Mouse (Mus musculus) intestine, embryonic 16.5 days (tissue): ENCODE results near the gene Stra6. TPM values are rescaled to one million over a fixed set of nuclear protein-coding genes. Genes with fewer than 3 reads are reported as not detected.
A peak's percentile ranks its signal among the peaks of the same experiment; 100 is the strongest.

Experiments used
- ATAC-seq: fragments of 200-750 bp; cut with Nextera tagmentation; 2 replicates; pipeline ENCODE4 v1.8.0; 2017; ENCODE audit warnings: moderate TSS enrichment, moderate library complexity
- H3K27ac ChIP-seq: fragments of 300-500 bp; sonication (generic); 2 replicates; pipeline ENCODE4 v1.5.1; 2014; ENCODE audit warnings: mild to moderate bottlenecking, low read length
- H3K27me3 ChIP-seq: fragments of 300-500 bp; sonication (generic); replicated peaks from 2 replicates; pipeline ENCODE4 v1.6.1; 2014; ENCODE audit warnings: low read length, control low read depth, mixed read lengths; ENCODE audit not compliant: control insufficient read depth, insufficient read depth
- H3K36me3 ChIP-seq: fragments of 300-500 bp; sonication (generic); 2 replicates; pipeline ENCODE4 v1.6.1; 2014; ENCODE audit warnings: low read length, control low read depth; ENCODE audit not compliant: control insufficient read depth, insufficient read depth
- H3K4me1 ChIP-seq: fragments of 300-500 bp; sonication (generic); 2 replicates; pipeline ENCODE4 v1.6.1; 2014; ENCODE audit warnings: low read length, control low read depth, mixed read lengths; ENCODE audit not compliant: control insufficient read depth, insufficient read depth
- H3K4me2 ChIP-seq: fragments of 300-500 bp; sonication (generic); 2 replicates; pipeline ENCODE4 v1.6.1; 2014; ENCODE audit warnings: low read depth, low read length, control low read depth
- H3K4me3 ChIP-seq: fragments of 300-500 bp; sonication (generic); 2 replicates; pipeline ENCODE4 v1.5.1; 2014; ENCODE audit warnings: mild to moderate bottlenecking, low read length
- H3K9ac ChIP-seq: fragments of 300-500 bp; sonication (generic); 2 replicates; pipeline ENCODE4 v1.6.1; 2014; ENCODE audit warnings: low read depth, low read length
- H3K9me3 ChIP-seq: fragments of 300-500 bp; sonication (generic); 2 replicates; pipeline ENCODE4 v1.6.1; 2016; ENCODE audit warnings: low read length, control low read depth; ENCODE audit not compliant: control insufficient read depth
- WGBS: fragments of 180-500 bp; shearing (Covaris S2); extraction: QIAGEN DNeasy Blood & Tissue Kit; methylation state at CpG from one replicate; pipeline ENCODE4 v1.1.7; 2014; 5-methylcytosine and 5-hydroxymethylcytosine counted together
- polyA plus RNA-seq: library from polyadenylated mRNA; unstranded; fragments of >200 nt; fragmentation: Nextera tagmentation; extraction: Ambion mirVana; gene quantifications from 2 replicates; pipeline ENCODE4 v1.2.1, GENCODE M21; 2015

The Stra6 gene
- polyA plus RNA-seq, 1 experiment from 2014 or later: 2.6 TPM

DNA sequence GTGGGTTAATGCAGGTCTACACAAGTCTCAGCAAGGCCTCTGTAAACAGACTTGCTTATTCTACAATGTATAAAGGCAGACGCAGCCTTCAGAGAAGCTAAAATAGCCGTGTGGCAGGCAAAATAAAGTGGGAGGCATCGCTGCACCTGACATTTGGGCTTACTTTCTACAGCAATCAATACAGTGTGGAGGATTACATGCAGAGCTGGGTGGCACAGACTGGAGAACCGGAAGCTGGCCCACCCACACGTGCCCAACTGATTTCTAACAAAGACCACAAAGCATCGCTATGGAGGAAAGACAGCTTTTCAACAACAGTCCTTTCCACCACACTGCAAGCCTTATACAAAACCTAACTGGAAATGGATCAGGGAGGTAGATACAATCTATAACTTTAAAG, 120.9 kb downstream of the Stra6 start:
- no peaks in the 10 kb centered on the region for H3K36me3 ChIP-seq
- no peak overlapping the region for H3K27ac ChIP-seq
- H3K4me2 ChIP-seq: no peak overlapping the region
- H3K9me3 ChIP-seq: no peaks in the 10 kb centered on the region
- no peak for ATAC-seq
- H3K9ac ChIP-seq: no peak overlapping the region
- H3K27me3 ChIP-seq: no peaks in the 10 kb centered on the region
- 76% methylated on average over 6 of the region's 6 CpGs for WGBS
- no peak overlapping the region for H3K4me3 ChIP-seq
- no peaks in the 10 kb centered on the region for H3K4me1 ChIP-seq

DNA sequence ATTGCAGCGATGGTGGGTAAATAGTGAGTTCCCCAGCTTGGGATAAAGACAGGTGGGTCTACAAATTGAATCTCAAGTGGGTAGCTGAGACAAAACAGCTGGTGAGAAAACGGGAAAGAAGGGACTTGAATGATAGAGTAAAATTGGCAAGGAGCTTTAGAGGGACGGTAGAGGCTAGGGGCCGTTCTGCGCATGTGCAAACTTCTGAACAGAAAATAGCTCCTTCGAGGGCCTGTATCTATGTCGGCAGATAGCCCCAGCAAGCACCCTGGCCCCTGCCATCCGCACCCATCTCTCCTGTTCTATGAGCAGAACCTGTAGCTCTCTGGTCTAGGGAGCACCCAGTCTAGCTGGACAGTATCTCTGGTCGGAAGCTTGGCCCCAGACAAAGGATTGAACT, 130.6 kb downstream of the Stra6 start:
- Histone ChIP-seq H3K36me3 (no peaks in the 10 kb centered on the region), H3K27me3 (peaks cover 47% of the 10 kb centered on the region), H3K9me3 (no peaks in the 10 kb centered on the region), H3K4me2 (no peak overlapping the region), H3K27ac (no peak overlapping the region), H3K9ac (no peak overlapping the region), H3K4me3 (no peak overlapping the region), H3K4me1 (peaks cover 29% of the 10 kb centered on the region)
- no peak for ATAC-seq
- WGBS: 71% methylated on average over 9 of the region's 9 CpGs

DNA sequence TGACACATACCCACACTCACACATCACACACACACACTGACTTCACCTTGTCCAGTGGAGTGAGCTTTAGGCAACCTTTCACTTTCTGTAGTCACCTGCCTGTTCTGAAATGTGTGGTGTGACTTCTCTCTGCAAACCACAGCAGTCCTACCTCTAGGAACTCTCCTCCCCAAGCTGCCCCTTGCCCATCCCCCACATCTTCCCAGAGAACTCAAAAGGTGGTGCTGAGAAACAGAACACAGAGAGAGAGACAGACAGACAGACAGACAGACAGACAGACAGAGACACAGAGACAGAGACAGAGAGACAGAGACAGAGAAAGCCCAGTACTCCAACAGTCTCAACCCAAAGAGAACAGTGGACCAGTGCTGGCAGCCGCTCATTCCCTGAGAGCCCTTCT, 132.1 kb downstream of the Stra6 start:
- ATAC-seq: no peak
- no peak overlapping the region for H3K9ac ChIP-seq
- no peaks in the 10 kb centered on the region for H3K9me3 ChIP-seq
- 6% methylated on average over 1 of the region's 1 CpGs for WGBS
- peaks cover 61% of the 10 kb centered on the region for H3K27me3 ChIP-seq
- H3K27ac ChIP-seq: no peak overlapping the region
- H3K4me3 ChIP-seq: no peak overlapping the region
- no peaks in the 10 kb centered on the region for H3K36me3 ChIP-seq
- H3K4me2 ChIP-seq: no peak overlapping the region
- H3K4me1 ChIP-seq: peaks cover 29% of the 10 kb centered on the region

DNA sequence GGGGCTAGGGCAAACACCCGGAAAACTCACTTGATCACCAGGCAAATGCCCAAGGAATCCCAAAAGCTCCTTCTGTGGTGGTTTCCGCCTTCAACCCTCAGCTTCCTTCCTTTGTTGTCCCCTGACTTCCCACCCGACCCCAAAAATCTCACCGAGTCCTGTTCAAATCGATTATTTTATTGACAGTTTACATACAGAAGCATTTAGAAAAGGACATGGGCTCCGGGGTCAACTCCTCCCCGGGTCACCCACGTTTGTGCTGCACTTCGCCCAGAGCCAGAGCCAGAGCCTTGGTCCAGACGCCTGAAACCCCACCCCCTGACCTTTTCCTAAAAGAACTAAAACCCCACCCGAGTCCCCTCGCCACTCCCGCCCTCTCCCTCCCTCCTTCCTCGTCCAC, 132.6 kb downstream of the Stra6 start:
- Histone ChIP-seq H3K4me2 (no peak overlapping the region), H3K4me3 (no peak overlapping the region; the same call in 1 of the 2 replicates), H3K9me3 (no peaks in the 10 kb centered on the region), H3K27me3 (peaks cover 66% of the 10 kb centered on the region), H3K36me3 (no peaks in the 10 kb centered on the region), H3K27ac (no peak overlapping the region), H3K9ac (no peak overlapping the region), H3K4me1 (peaks cover 30% of the 10 kb centered on the region)
- ATAC-seq: no peak
- WGBS: 5% methylated on average over 12 of the region's 14 CpGs

DNA sequence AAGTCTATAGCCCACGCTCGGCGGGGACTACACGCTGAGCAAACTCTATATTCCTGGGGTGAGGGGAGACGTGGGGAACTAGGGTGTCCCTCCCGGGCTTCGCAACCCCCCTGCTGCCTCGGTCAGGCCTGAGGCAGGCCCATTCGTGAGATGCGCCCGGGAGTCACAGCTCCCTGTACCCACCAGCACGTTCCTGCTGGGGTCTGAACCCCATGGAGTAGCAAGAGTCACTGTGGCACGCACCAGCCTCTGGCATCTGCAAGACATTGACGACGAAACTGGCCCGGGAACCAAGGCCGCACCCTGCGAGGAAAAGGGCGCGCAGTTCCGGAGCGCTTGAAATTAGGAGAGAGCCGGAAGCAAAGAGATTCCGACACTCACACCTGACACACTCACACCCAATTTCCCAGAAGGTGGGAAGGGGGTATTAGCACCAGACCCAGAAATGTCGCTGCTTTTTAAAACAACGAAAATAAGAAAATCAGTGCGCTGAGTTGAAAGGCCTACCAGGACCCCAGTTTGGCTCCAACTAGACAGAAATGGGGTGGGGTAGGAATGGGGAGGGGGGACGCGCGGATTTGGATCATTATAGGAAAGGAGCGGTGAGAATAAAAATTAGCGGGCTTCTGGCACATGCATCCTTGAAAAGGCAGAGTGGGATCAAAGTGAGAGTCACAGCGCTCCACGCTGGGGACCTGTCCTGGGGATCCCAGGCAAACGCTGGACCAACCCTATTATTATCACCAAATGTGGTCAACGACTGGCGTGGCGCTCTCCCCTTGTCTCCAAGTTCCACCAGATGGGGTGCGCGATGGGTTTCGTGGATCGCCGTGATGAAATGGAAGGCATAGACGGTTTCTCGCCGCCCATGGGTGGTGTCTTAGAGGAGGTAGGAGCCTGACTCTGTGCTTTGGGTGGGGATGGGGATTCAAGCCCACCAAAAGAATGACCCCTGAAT, 133.3 kb downstream of the Stra6 start:
- no peak overlapping the region for H3K4me2 ChIP-seq
- peak overlapping the region; percentile 5; the same call in 1 of the 2 replicates for H3K9ac ChIP-seq
- no peaks in the 10 kb centered on the region for H3K36me3 ChIP-seq
- H3K4me3 ChIP-seq: peak overlapping the region; percentile 19
- no peak for ATAC-seq
- 5% methylated on average over 46 of the region's 46 CpGs for WGBS
- H3K9me3 ChIP-seq: no peaks in the 10 kb centered on the region
- peaks cover 37% of the 10 kb centered on the region for H3K4me1 ChIP-seq
- H3K27ac ChIP-seq: no peak overlapping the region
- H3K27me3 ChIP-seq: peaks cover 73% of the 10 kb centered on the region

DNA sequence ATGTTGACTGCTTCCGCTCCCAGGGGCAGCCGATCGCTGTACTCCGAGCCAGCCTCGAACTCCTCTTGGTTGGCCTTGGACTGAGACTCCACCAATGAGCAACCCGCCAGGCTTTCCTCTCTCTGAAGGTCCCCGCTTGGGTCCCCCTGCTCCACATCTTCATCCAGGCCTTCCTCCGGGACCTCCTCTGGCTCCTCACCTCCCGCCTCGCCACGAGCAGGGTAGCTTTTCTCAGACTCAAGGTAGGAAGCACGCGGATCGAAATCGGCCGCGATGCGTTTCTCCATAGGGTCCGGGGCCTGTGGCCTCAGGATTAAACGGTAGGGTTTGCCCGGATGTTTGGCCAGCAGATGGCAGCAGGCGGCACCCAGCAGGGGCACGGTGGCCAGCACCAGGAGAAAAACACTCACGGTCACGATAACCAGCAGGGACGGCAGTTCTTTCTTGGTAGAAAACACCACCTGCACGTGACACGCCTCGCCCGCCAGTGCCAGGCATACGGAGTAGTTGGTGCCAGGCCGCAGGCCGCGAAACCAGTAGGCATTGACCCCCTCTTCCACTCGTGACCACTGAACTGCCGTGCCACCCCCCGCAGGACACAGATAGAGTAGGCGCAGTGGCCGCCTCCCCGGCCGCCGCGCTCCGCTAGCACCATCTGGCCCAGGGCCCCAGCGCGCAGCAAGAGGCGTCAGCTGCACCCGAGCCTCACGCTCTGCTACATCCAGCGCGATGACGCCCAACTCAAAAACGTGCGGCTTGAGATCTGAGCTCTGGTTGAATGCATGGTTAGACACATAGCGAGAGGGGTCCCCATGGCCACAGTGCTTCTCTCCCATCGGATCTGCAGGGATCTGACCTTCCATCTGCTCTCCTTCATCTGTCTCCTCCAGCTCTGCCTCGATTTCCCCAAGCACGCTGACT, 134.5 kb downstream of the Stra6 start:
- WGBS: 1% methylated on average over 58 of the region's 58 CpGs
- H3K9me3 ChIP-seq: no peaks in the 10 kb centered on the region
- peak overlapping the region; percentile 46 for H3K4me2 ChIP-seq
- peak overlapping the region; percentile 28 for H3K4me3 ChIP-seq
- H3K27ac ChIP-seq: no peak overlapping the region
- H3K36me3 ChIP-seq: no peaks in the 10 kb centered on the region
- 0 out of 2 replicates have a peak, but pooled peaks have one; percentile 26 for ATAC-seq
- H3K9ac ChIP-seq: peak overlapping the region; percentile 5; the same call in 1 of the 2 replicates
- peaks cover 41% of the 10 kb centered on the region for H3K4me1 ChIP-seq
- peaks cover 85% of the 10 kb centered on the region for H3K27me3 ChIP-seq

DNA sequence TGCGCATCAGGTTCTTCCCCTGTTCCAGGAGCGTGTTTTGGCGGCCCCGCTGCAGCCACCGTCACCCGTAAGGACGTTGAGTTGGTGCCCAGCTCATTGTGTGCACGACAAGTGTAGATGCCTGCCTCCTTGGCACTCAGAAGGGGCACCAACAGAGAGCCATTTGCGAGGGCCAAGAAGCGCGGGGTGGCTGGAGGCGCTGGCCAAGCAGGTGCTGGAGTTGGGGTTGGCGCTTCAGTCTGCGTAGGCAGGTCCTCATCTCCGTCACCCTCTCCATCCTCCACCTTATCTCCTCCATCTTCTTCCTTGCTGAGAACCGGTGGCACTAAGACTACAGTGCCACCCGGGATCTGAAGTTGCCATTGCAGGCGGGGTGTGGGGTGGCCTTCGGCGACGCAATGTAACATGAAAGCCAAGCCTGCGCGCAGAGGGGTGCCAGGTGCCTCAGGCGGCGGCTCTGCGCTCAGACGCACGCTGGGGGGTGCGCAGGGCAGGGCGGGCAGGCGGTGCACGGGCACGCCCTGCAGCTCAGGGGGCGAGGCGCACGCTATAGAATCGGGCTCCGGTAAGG, 135.3 kb downstream of the Stra6 start:
- Histone ChIP-seq H3K9ac (no peak overlapping the region), H3K27ac (no peak overlapping the region), H3K9me3 (no peaks in the 10 kb centered on the region), H3K36me3 (no peaks in the 10 kb centered on the region), H3K4me1 (peaks cover 41% of the 10 kb centered on the region), H3K4me3 (peak overlapping the region; percentile 4; the same call in 1 of the 2 replicates), H3K27me3 (peaks cover 93% of the 10 kb centered on the region), H3K4me2 (no peak overlapping the region)
- no peak for ATAC-seq
- 2% methylated on average over 38 of the region's 38 CpGs for WGBS

DNA sequence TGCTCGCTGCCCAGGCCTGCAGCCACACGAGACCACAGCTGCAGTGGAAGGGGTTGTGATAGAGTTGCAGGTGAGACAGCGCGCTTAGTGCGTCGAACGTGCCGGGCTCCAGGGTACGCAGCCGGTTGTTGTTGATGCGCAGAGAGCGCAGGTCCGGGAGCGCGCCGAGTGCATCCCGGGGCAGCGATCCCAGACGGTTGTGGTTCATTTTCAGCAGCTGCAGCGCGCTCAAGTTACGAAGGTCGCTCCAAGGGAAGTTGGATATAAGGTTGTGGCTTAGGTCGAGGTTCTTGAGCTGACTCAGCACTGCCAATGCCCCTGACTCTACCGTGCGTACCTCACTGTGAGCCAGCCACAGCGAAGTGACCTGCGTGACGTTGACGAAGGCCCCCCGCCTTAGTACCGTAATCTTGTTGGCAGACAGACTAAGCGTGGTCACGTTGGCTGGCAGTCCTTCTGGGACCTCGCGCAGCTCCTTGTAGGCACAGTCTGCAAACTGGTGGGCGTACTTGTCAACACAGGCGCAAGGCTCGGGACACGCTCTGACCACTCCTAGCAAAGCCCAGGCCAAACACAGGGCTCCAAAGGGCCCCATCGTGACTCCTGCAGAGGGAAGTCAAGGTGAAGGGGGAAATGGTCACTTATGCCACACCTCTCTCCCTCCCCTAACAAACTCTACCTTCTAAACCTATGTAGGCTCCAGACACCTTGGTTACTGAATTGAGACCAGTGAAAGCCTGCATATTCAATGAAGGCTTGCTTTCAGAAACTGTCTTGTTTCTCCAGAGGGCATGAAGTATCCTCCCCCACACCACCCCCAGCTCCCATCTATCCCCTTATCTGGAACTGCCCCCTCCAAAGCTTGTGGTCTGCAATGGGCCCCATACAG, 136.0 kb downstream of the Stra6 start:
- Histone ChIP-seq H3K9me3 (no peaks in the 10 kb centered on the region), H3K27ac (no peak overlapping the region), H3K4me3 (peak overlapping the region; percentile 4; the same call in 1 of the 2 replicates), H3K27me3 (peaks cover 91% of the 10 kb centered on the region), H3K4me2 (no peak overlapping the region), H3K4me1 (peaks cover 41% of the 10 kb centered on the region), H3K36me3 (no peaks in the 10 kb centered on the region), H3K9ac (no peak overlapping the region)
- WGBS: 2% methylated on average over 41 of the region's 41 CpGs
- ATAC-seq: no peak
